In genomic region chr7:45641391-45642040, GRCm38 (mm10) we compare ENCODE assay signal across 8 mouse cellular contexts. TPM values are rescaled to one million over a fixed set of nuclear protein-coding genes. Genes with fewer than 3 reads are reported as not detected.
DNase-seq lines count a peak whose midpoint lies in the region; ATAC-seq and TF ChIP-seq lines count a peak whose summit lies in the region.

No protein-coding gene starts in this region.

- no peak for TF ChIP-seq CTCF in kidney, postnatal 0 days (IDR thresholded peaks at IDR 0.05; ENCODE audit: low read depth)
- TF ChIP-seq CTCF in small intestine, adult 2 months (IDR thresholded peaks at IDR 0.05; ENCODE audit: extremely low read depth, insufficient read length, insufficient replicate concordance, low read depth, low read length): no peak

- WGBS in neural tube, embryonic 12.5 days: 68% methylated on average over 17 of the region's 17 CpGs
- 56% methylated on average over 13 of the region's 17 CpGs for WGBS in kidney, postnatal 0 days
- WGBS in small intestine, adult 2 months: 40% methylated on average over 17 of the region's 17 CpGs

- peaks cover 25% of the 10 kb centered on the region for H3K4me1 ChIP-seq in neural tube, embryonic 12.5 days
- peaks cover 37% of the 10 kb centered on the region for H3K4me1 ChIP-seq in kidney, postnatal 0 days (replicated peaks; ENCODE audit: insufficient read depth, low read length)
- H3K4me1 ChIP-seq in small intestine, adult 2 months (ENCODE audit: control insufficient read depth, insufficient read depth, insufficient read length, low read length): peaks cover 4% of the 10 kb centered on the region; the same call in 1 of the 2 replicates

- no peaks in the 10 kb centered on the region for H3K9me3 ChIP-seq in neural tube, embryonic 12.5 days
- no peaks in the 10 kb centered on the region for H3K9me3 ChIP-seq in kidney, postnatal 0 days (replicated peaks; ENCODE audit: low read length)

- no peaks in the 10 kb centered on the region for H3K27me3 ChIP-seq in neural tube, embryonic 12.5 days (replicated peaks)
- no peaks in the 10 kb centered on the region for H3K27me3 ChIP-seq in kidney, postnatal 0 days (ENCODE audit: insufficient read depth, low read length)
- H3K27me3 ChIP-seq in small intestine, adult 2 months (ENCODE audit: control insufficient read depth, insufficient read depth, low read length): peaks cover 31% of the 10 kb centered on the region

- no peak for DNase-seq in neural tube, embryonic 10.5 days (ENCODE audit: extremely low spot score, low spot score)
- peak; percentile 64 to 75 for DNase-seq in heart, adult 18-20 months
- peak; percentile 66 for DNase-seq in kidney, postnatal 0 days (ENCODE audit: low spot score)
- DNase-seq in MN1 (ENCODE audit: low spot score): no peak
- no peak for DNase-seq in ovary, postnatal 10 days (ENCODE audit: low spot score)
- DNase-seq in thymus, postnatal 25 days: no peak

- no peak for TF ChIP-seq POLR2A in small intestine, adult 2 months (IDR thresholded peaks at IDR 0.05; ENCODE audit: low read depth, low read length)

- H3K27ac ChIP-seq in neural tube, embryonic 12.5 days: no peak overlapping the region
- H3K27ac ChIP-seq in kidney, postnatal 0 days: no peak overlapping the region
- no peak overlapping the region for H3K27ac ChIP-seq in small intestine, adult 2 months (ENCODE audit: insufficient read depth, low read depth, low read length)

- no peak for ATAC-seq in neural tube, embryonic 12.5 days (ENCODE audit: low FRiP score, low read depth)
- ATAC-seq in kidney, postnatal 0 days (replicated peaks; ENCODE audit: low FRiP score, low read depth): no peak

- peaks cover under 1% of the 10 kb centered on the region; the same call in 1 of the 2 replicates for H3K36me3 ChIP-seq in neural tube, embryonic 12.5 days
- 0 out of 2 replicates have a peak, but pooled peaks cover 3% of the 10 kb centered on the region for H3K36me3 ChIP-seq in kidney, postnatal 0 days (ENCODE audit: insufficient read depth, low read length)
- no peaks in the 10 kb centered on the region for H3K36me3 ChIP-seq in small intestine, adult 2 months (ENCODE audit: control insufficient read depth, insufficient read depth, low read length)

- H3K4me2 ChIP-seq in neural tube, embryonic 12.5 days (replicated peaks): 0 out of 2 replicates have a peak overlapping the region, but pooled peaks have one; percentile 7
- H3K4me2 ChIP-seq in kidney, postnatal 0 days (ENCODE audit: low read length): peak overlapping the region; percentile 67

- H3K9ac ChIP-seq in neural tube, embryonic 12.5 days: no peak overlapping the region
- H3K9ac ChIP-seq in kidney, postnatal 0 days (ENCODE audit: low read depth, low read length): no peak overlapping the region

- no peak overlapping the region for H3K4me3 ChIP-seq in neural tube, embryonic 12.5 days
- H3K4me3 ChIP-seq in kidney, postnatal 0 days (replicated peaks; ENCODE audit: low read depth, low read length): 0 out of 2 replicates have a peak overlapping the region, but pooled peaks have one; percentile 4
- H3K4me3 ChIP-seq in small intestine, adult 2 months (ENCODE audit: low read depth, low read length): peak overlapping the region; percentile 28

RNA-seq across cellular contexts. Expression of gene Mamstr, which starts 1.7 kb away (rescaled TPM):
- polyA plus RNA-seq in neural tube, embryonic 12.5 days (2016; fragmentation: Nextera tagmentation; extraction: Ambion mirVana): 3.5 and 4.9 TPM in 2 replicates
- total RNA-seq in heart, adult 18-20 months (2021): 1 to 10 TPM; 2.4 to 2.6 TPM
- 3.9 and 4.8 TPM in 2 replicates for polyA plus RNA-seq in kidney, postnatal 0 days (2015; fragmentation: Nextera tagmentation; extraction: Ambion mirVana)
- polyA plus RNA-seq in small intestine, adult 2 months (2012; rRNA removed): 0.63 and 0.84 TPM in 2 replicates

RNA-seq across cellular contexts. Expression of gene Rasip1, which starts 14.2 kb away (rescaled TPM):
- 16.5 and 16.8 TPM in 2 replicates for polyA plus RNA-seq in neural tube, embryonic 12.5 days (2016; fragmentation: Nextera tagmentation; extraction: Ambion mirVana)
- total RNA-seq in heart, adult 18-20 months (2021): 10 to 100 TPM; 21.6 to 26.8 TPM
- polyA plus RNA-seq in kidney, postnatal 0 days (2015; fragmentation: Nextera tagmentation; extraction: Ambion mirVana): 16.9 and 21.1 TPM in 2 replicates
- 7.2 and 11.6 TPM in 2 replicates for polyA plus RNA-seq in small intestine, adult 2 months (2012; rRNA removed)

RNA-seq across cellular contexts. Expression of gene Izumo1, which starts 19.9 kb away (rescaled TPM):
- 0.23 TPM in 1 of 2 replicates, not detected in the other for polyA plus RNA-seq in neural tube, embryonic 12.5 days (2016; fragmentation: Nextera tagmentation; extraction: Ambion mirVana)
- total RNA-seq in heart, adult 18-20 months (2021): under 1 TPM; 0.17 to 0.26 TPM
- 0.17 and 0.29 TPM in 2 replicates for polyA plus RNA-seq in kidney, postnatal 0 days (2015; fragmentation: Nextera tagmentation; extraction: Ambion mirVana)
- 0.24 and 0.25 TPM in 2 replicates for polyA plus RNA-seq in small intestine, adult 2 months (2012; rRNA removed)

RNA-seq across cellular contexts. Expression of gene Fut1, which starts 24.4 kb away (rescaled TPM):
- polyA plus RNA-seq in neural tube, embryonic 12.5 days (2016; fragmentation: Nextera tagmentation; extraction: Ambion mirVana): not detected in 2 replicates
- not detected for total RNA-seq in heart, adult 18-20 months (2021)
- polyA plus RNA-seq in kidney, postnatal 0 days (2015; fragmentation: Nextera tagmentation; extraction: Ambion mirVana): 0.08 and 0.26 TPM in 2 replicates
- 1.7 and 2.5 TPM in 2 replicates for polyA plus RNA-seq in small intestine, adult 2 months (2012; rRNA removed)

RNA-seq across cellular contexts. Expression of gene Fut2, which starts 24.7 kb away (rescaled TPM):
- 0.17 and 0.20 TPM in 2 replicates for polyA plus RNA-seq in neural tube, embryonic 12.5 days (2016; fragmentation: Nextera tagmentation; extraction: Ambion mirVana)
- total RNA-seq in heart, adult 18-20 months (2021): under 1 TPM; 0.42 to 0.46 TPM
- 0.38 TPM in 2 replicates for polyA plus RNA-seq in kidney, postnatal 0 days (2015; fragmentation: Nextera tagmentation; extraction: Ambion mirVana)
- polyA plus RNA-seq in small intestine, adult 2 months (2012; rRNA removed): 1.2 and 18.4 TPM in 2 replicates

Comparison
In these comparisons a context has a peak if more than half of its experiments do, and no peak if none do; other contexts are left out.
1. DNase-seq: peak in heart, adult 18-20 months (2 of 2) and kidney, postnatal 0 days (single experiment); none in neural tube, embryonic 10.5 days (single experiment), MN1 (single experiment), ovary, postnatal 10 days (single experiment) and thymus, postnatal 25 days (single experiment).